Mouse (Mus musculus) intestine, embryonic 16.5 days (tissue): ENCODE data around the gene Timeless. TPM values are rescaled to one million over a fixed set of nuclear protein-coding genes. Genes with fewer than 3 reads are reported as not detected.

ENCODE experiments used
- ATAC-seq: fragments of 200-750 bp; cut with Nextera tagmentation; 2 replicates; pipeline ENCODE4 v1.8.0; 2017; ENCODE audit warnings: moderate TSS enrichment, moderate library complexity
- H3K27ac ChIP-seq: fragments of 300-500 bp; sonication (generic); 2 replicates; pipeline ENCODE4 v1.5.1; 2014; ENCODE audit warnings: mild to moderate bottlenecking, low read length
- H3K27me3 ChIP-seq: fragments of 300-500 bp; sonication (generic); replicated peaks from 2 replicates; pipeline ENCODE4 v1.6.1; 2014; ENCODE audit warnings: low read length, control low read depth, mixed read lengths; ENCODE audit not compliant: control insufficient read depth, insufficient read depth
- H3K36me3 ChIP-seq: fragments of 300-500 bp; sonication (generic); 2 replicates; pipeline ENCODE4 v1.6.1; 2014; ENCODE audit warnings: low read length, control low read depth; ENCODE audit not compliant: control insufficient read depth, insufficient read depth
- H3K4me1 ChIP-seq: fragments of 300-500 bp; sonication (generic); 2 replicates; pipeline ENCODE4 v1.6.1; 2014; ENCODE audit warnings: low read length, control low read depth, mixed read lengths; ENCODE audit not compliant: control insufficient read depth, insufficient read depth
- H3K4me2 ChIP-seq: fragments of 300-500 bp; sonication (generic); 2 replicates; pipeline ENCODE4 v1.6.1; 2014; ENCODE audit warnings: low read depth, low read length, control low read depth
- H3K4me3 ChIP-seq: fragments of 300-500 bp; sonication (generic); 2 replicates; pipeline ENCODE4 v1.5.1; 2014; ENCODE audit warnings: mild to moderate bottlenecking, low read length
- H3K9ac ChIP-seq: fragments of 300-500 bp; sonication (generic); 2 replicates; pipeline ENCODE4 v1.6.1; 2014; ENCODE audit warnings: low read depth, low read length
- H3K9me3 ChIP-seq: fragments of 300-500 bp; sonication (generic); 2 replicates; pipeline ENCODE4 v1.6.1; 2016; ENCODE audit warnings: low read length, control low read depth; ENCODE audit not compliant: control insufficient read depth
- WGBS: fragments of 180-500 bp; shearing (Covaris S2); extraction: QIAGEN DNeasy Blood & Tissue Kit; methylation state at CpG from one replicate; pipeline ENCODE4 v1.1.7; 2014; 5-methylcytosine and 5-hydroxymethylcytosine counted together
- polyA plus RNA-seq: library from polyadenylated mRNA; unstranded; fragments of >200 nt; fragmentation: Nextera tagmentation; extraction: Ambion mirVana; gene quantifications from 2 replicates; pipeline ENCODE4 v1.2.1, GENCODE M21; 2015

Timeless gene
- polyA plus RNA-seq, 1 experiment from 2014 or later: 33.3 TPM

DNA sequence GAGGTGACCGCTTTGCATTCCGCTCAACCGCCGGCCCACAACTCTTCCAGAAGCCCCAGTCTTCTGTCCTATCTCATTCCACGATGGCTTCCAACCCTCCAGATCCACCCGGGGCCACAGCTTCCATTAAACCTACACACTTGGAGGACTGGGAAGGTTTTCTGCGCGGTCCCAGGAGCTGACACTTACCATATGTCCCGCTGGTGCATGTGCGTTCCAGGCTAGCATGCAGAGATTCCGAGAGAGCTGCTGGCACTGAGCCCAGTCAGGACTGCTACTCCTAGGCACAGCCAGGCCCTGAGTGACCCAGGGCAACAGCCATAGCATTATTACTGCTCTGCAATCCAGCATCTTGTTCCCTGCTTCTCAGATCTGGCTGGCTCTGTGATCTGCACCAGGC is 65.8 kb downstream of the Timeless start:
- H3K27me3 ChIP-seq: no peaks in the 10 kb centered on the region
- H3K27ac ChIP-seq: 0 out of 2 replicates have a peak overlapping the region, but pooled peaks have one; percentile 13
- H3K4me3 ChIP-seq: no peak overlapping the region
- H3K36me3 ChIP-seq: no peaks in the 10 kb centered on the region
- no peaks in the 10 kb centered on the region for H3K9me3 ChIP-seq
- WGBS: 62% methylated on average over 11 of the region's 11 CpGs
- H3K4me1 ChIP-seq: peaks cover 8% of the 10 kb centered on the region
- ATAC-seq: peak; percentile 65
- H3K4me2 ChIP-seq: no peak overlapping the region
- peak overlapping the region; percentile 3 for H3K9ac ChIP-seq

- Histone ChIP-seq H3K27me3 (no peaks in the 10 kb centered on the region), H3K9me3 (no peaks in the 10 kb centered on the region), H3K36me3 (no peaks in the 10 kb centered on the region), H3K4me2 (no peak overlapping the region), H3K9ac (no peak overlapping the region; the same call in 1 of the 2 replicates), H3K4me1 (peaks cover 8% of the 10 kb centered on the region), H3K4me3 (no peak overlapping the region), H3K27ac (no peak overlapping the region)
- 73% methylated on average over 6 of the region's 6 CpGs for WGBS
- no peak for ATAC-seq
These were observed 66.4 kb downstream of the Timeless start for GRCm38 (mm10) chr10:128298243-128298642.

GRCm38 (mm10) chr10:128298702-128299171 is 66.9 kb downstream of the Timeless start, which contains the start of gene Il23a:
Il23a (minus strand) TSS chr10:128298752.
- H3K27me3 ChIP-seq: no peaks in the 10 kb centered on the region
- H3K27ac ChIP-seq: 0 out of 2 replicates have a peak within 1 kb of the TSS, but pooled peaks have one; percentile 13
- no peak within 1 kb of the TSS for H3K4me2 ChIP-seq
- no peaks in the 10 kb centered on the region for H3K36me3 ChIP-seq
- no peaks in the 10 kb centered on the region for H3K9me3 ChIP-seq
- peak within 1 kb of the TSS; percentile 3 for H3K9ac ChIP-seq
- 84% methylated on average over 11 of the region's 11 CpGs for WGBS
- no peak for ATAC-seq
- H3K4me1 ChIP-seq: peaks cover 8% of the 10 kb centered on the region
- H3K4me3 ChIP-seq: no peak within 1 kb of the TSS

DNA sequence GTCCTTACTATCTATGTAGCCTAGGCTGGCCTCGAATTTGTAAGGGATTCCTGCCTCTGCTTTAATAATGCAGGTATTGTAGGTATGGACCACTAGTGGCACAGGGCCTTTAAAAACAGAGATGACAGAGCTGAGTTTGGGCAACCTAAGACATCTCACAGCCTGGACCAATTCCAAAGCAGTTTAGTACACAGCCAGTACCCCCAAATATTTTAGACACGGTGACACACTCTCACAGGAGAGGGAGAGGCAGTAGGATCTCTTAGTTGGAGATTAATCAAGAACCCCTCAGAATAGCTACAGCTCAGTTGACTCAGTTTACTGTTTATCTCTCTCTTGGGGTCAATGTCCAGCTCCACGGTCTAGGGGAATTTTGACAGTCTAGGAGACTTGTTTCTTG is 70.5 kb downstream of the Timeless start:
- Histone ChIP-seq H3K4me3 (peak overlapping the region; percentile 73), H3K9me3 (no peaks in the 10 kb centered on the region), H3K4me1 (peaks cover 11% of the 10 kb centered on the region), H3K36me3 (no peaks in the 10 kb centered on the region), H3K9ac (peak overlapping the region; percentile 89), H3K4me2 (peak overlapping the region; percentile 90), H3K27ac (peak overlapping the region; percentile 96), H3K27me3 (no peaks in the 10 kb centered on the region)
- no peak for ATAC-seq
- 32% methylated on average over 3 of the region's 3 CpGs for WGBS

Other genes starting within 250 kb of the Timeless start
- 0.22 and 0.76 TPM in 2 replicates for gene Hsd17b6, start 224.5 kb upstream of the Timeless start, polyA plus RNA-seq
- 56.3 and 66.1 TPM in 2 replicates for gene Prim1, start 216.9 kb upstream of the Timeless start, polyA plus RNA-seq
- 686 and 732 TPM in 2 replicates for gene Naca, start 196.5 kb upstream of the Timeless start, polyA plus RNA-seq
- 371 and 401 TPM in 2 replicates for gene Ptges3, start 173.1 kb upstream of the Timeless start, polyA plus RNA-seq
- 3,551 and 3,599 TPM in 2 replicates for gene Atp5b, start 148.8 kb upstream of the Timeless start, polyA plus RNA-seq
- 9.6 and 10.1 TPM in 2 replicates for gene Baz2a, start 140.5 kb upstream of the Timeless start, polyA plus RNA-seq
- 24.9 and 25.2 TPM in 2 replicates for gene Rbms2, start 51.8 kb upstream of the Timeless start, polyA plus RNA-seq
- 2.2 and 2.8 TPM in 2 replicates for gene Gls2, start 37.6 kb upstream of the Timeless start, polyA plus RNA-seq
- gene Spryd4, start 20.3 kb upstream of the Timeless start, polyA plus RNA-seq: 36.1 and 40.1 TPM in 2 replicates
- gene Mip, start 6.2 kb upstream of the Timeless start, polyA plus RNA-seq: 0.06 TPM in 1 of 2 replicates, not detected in the other
- gene Apon, start 22.0 kb downstream of the Timeless start, polyA plus RNA-seq: 0.18 and 0.20 TPM in 2 replicates
- gene Apof, start 36.6 kb downstream of the Timeless start, polyA plus RNA-seq: 1.5 and 3.5 TPM in 2 replicates
- 16.4 and 18.0 TPM in 2 replicates for gene Stat2, start 38.5 kb downstream of the Timeless start, polyA plus RNA-seq
- gene Il23a, start 66.7 kb downstream of the Timeless start, polyA plus RNA-seq: 0.44 and 0.53 TPM in 2 replicates
- gene Pan2, start 71.3 kb downstream of the Timeless start, polyA plus RNA-seq: 24.7 and 25.5 TPM in 2 replicates
- 295 and 297 TPM in 2 replicates for gene Cnpy2, start 90.4 kb downstream of the Timeless start, polyA plus RNA-seq
- 334 and 347 TPM in 2 replicates for gene Cs, start 105.7 kb downstream of the Timeless start, polyA plus RNA-seq
- 2.5 and 3.3 TPM in 2 replicates for gene Coq10a, start 136.9 kb downstream of the Timeless start, polyA plus RNA-seq
- gene Ankrd52, start 145.1 kb downstream of the Timeless start, polyA plus RNA-seq: 6.7 and 7.2 TPM in 2 replicates
- 207 and 242 TPM in 2 replicates for gene Slc39a5, start 169.2 kb downstream of the Timeless start, polyA plus RNA-seq
- 104 TPM in 2 replicates for gene Nabp2, start 179.4 kb downstream of the Timeless start, polyA plus RNA-seq
- gene Rnf41, start 179.6 kb downstream of the Timeless start, polyA plus RNA-seq: 43.2 and 43.3 TPM in 2 replicates
- 46.6 and 51.1 TPM in 2 replicates for gene Smarcc2, start 227.2 kb downstream of the Timeless start, polyA plus RNA-seq